Mouse (Mus musculus): ENCODE results near the gene Syt14. TPM values are rescaled to one million over a fixed set of nuclear protein-coding genes. Genes with fewer than 3 reads are reported as not detected.

Syt14 gene
- polyA plus RNA-seq, 1 experiment from 2014 or later: 13.0 TPM

DNA sequence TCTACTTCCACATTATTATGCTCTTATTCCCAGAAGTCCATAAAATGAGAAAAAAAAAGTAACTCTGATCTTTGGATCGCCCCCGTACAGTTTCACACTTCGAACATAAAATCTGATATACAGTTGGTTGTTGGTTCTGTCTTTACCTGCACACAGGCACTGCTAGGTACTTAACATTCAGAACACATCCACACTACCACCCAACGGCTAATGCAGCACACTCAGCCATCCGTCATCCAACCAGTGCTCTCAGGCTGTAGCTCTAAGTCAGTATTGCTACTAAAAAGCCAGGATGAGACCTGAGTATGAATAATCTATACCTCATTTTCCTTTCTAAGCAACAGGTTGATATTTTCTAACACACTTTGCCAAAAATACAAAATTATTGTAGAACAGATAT lies 73.3 kb downstream of the Syt14 start:
- Histone ChIP-seq H3K36me3 (ENCODE audit: control insufficient read depth, insufficient read depth, low read length) (no peaks in the 10 kb centered on the region), H3K27me3 (ENCODE audit: control insufficient read depth, insufficient read depth, low read length) (no peaks in the 10 kb centered on the region), H3K27ac (ENCODE audit: low read depth, low read length) (no peak overlapping the region), H3K9me3 (ENCODE audit: control insufficient read depth, low read length) (no peaks in the 10 kb centered on the region), H3K4me1 (ENCODE audit: control insufficient read depth, insufficient read depth, low read length) (no peaks in the 10 kb centered on the region), H3K4me2 (ENCODE audit: low read depth, low read length) (no peak overlapping the region), H3K9ac (replicated peaks; ENCODE audit: low read depth, low read length) (no peak overlapping the region), H3K4me3 (ENCODE audit: low read depth, low read length) (no peak overlapping the region)
- WGBS: 71% methylated on average over 5 of the region's 5 CpGs
- ATAC-seq (ENCODE audit: low read depth): peak; percentile 58; the same call in 1 of the 2 replicates

DNA sequence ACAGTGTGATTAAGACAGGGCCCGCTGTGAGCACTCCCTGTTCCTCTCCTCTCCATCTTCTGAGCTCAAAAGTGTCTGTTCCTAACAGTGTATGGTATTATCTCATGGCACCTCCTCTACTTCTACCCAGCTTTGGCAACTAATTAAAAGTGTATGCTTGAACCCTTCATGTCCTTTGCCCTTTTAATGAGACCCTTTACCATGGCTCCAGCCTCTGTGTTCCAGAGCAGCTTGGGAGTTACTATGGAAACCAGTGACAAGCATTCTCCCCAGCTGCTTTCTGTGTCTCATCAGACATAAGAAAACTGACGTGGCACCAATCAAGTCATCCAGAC lies 87.8 kb downstream of the Syt14 start:
- Histone ChIP-seq H3K9me3 (ENCODE audit: control insufficient read depth, low read length) (no peaks in the 10 kb centered on the region), H3K4me2 (ENCODE audit: low read depth, low read length) (no peak overlapping the region), H3K27me3 (ENCODE audit: control insufficient read depth, insufficient read depth, low read length) (no peaks in the 10 kb centered on the region), H3K36me3 (ENCODE audit: control insufficient read depth, insufficient read depth, low read length) (no peaks in the 10 kb centered on the region), H3K27ac (ENCODE audit: low read depth, low read length) (peak overlapping the region; percentile 40; the same call in 1 of the 2 replicates), H3K4me1 (ENCODE audit: control insufficient read depth, insufficient read depth, low read length) (no peaks in the 10 kb centered on the region), H3K4me3 (ENCODE audit: low read depth, low read length) (no peak overlapping the region), H3K9ac (replicated peaks; ENCODE audit: low read depth, low read length) (no peak overlapping the region)
- peak; percentile 34; the same call in 1 of the 2 replicates for ATAC-seq (ENCODE audit: low read depth)
- 30% methylated on average over 2 of the region's 2 CpGs for WGBS

DNA sequence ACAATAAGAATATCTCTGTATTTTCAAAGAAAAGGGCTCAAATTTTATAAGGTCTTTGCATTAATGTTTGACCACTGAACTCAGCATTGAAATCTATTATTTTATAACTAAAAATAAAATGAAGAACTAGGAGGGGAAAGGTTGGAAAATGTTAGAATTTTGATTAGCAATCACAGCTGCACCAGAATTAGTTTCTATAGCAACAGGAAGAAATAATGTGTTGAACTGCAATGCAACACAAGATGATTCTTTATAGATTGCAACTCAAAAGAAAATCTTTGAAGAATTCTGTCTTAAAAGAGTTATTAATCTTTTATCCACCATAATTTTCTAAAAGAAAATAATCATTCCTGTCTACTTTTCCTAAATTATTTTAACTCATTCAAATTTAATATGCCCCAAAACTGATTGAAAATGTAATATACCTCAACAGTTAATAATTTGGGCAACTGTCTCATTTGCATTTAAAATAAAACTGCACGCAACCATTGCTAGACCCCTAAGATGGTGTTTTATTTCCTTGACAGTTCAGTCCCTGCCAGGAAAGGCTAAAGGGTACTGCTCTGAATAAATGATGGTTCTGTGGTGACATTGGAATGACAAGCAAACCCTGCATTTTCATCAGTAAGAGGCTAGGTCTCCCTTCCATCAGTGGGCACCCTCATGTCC lies 88.3 kb downstream of the Syt14 start:
- H3K9me3 ChIP-seq (ENCODE audit: control insufficient read depth, low read length): no peaks in the 10 kb centered on the region
- H3K9ac ChIP-seq (replicated peaks; ENCODE audit: low read depth, low read length): no peak overlapping the region
- no peak overlapping the region for H3K4me2 ChIP-seq (ENCODE audit: low read depth, low read length)
- no peaks in the 10 kb centered on the region for H3K36me3 ChIP-seq (ENCODE audit: control insufficient read depth, insufficient read depth, low read length)
- WGBS: 30% methylated on average over 1 of the region's 1 CpGs
- H3K27me3 ChIP-seq (ENCODE audit: control insufficient read depth, insufficient read depth, low read length): no peaks in the 10 kb centered on the region
- no peak overlapping the region for H3K4me3 ChIP-seq (ENCODE audit: low read depth, low read length)
- ATAC-seq (ENCODE audit: low read depth): no peak
- H3K4me1 ChIP-seq (ENCODE audit: control insufficient read depth, insufficient read depth, low read length): no peaks in the 10 kb centered on the region
- peak overlapping the region; percentile 40; the same call in 1 of the 2 replicates for H3K27ac ChIP-seq (ENCODE audit: low read depth, low read length)

DNA sequence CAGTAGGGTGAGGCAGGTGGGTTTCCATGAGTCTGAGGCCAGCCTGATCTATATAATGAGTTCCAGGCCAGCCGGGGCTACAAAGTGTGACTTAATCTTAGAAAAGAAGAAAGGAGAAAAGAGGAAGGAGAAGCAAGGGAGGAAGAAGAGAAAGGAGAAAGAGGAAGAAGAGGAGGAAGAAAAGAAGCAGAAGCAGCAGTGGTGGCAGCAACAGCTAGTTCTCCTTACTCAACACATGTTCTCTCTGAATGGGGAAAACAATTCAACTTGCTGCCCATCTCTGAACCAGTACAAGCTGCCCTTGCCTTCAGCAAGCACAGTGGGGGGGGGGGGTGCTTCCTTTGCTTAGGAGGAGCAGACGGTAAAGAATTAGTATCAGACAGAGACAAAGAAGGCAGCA lies 96.5 kb downstream of the Syt14 start:
- H3K9me3 ChIP-seq (ENCODE audit: control insufficient read depth, low read length): no peaks in the 10 kb centered on the region
- no peaks in the 10 kb centered on the region for H3K36me3 ChIP-seq (ENCODE audit: control insufficient read depth, insufficient read depth, low read length)
- H3K4me1 ChIP-seq (ENCODE audit: control insufficient read depth, insufficient read depth, low read length): no peaks in the 10 kb centered on the region
- no peak overlapping the region for H3K27ac ChIP-seq (ENCODE audit: low read depth, low read length)
- H3K27me3 ChIP-seq (ENCODE audit: control insufficient read depth, insufficient read depth, low read length): no peaks in the 10 kb centered on the region
- no peak overlapping the region for H3K9ac ChIP-seq (replicated peaks; ENCODE audit: low read depth, low read length)
- 63% methylated on average over 2 of the region's 2 CpGs for WGBS
- no peak overlapping the region for H3K4me3 ChIP-seq (ENCODE audit: low read depth, low read length)
- ATAC-seq (ENCODE audit: low read depth): no peak
- no peak overlapping the region for H3K4me2 ChIP-seq (ENCODE audit: low read depth, low read length)

DNA sequence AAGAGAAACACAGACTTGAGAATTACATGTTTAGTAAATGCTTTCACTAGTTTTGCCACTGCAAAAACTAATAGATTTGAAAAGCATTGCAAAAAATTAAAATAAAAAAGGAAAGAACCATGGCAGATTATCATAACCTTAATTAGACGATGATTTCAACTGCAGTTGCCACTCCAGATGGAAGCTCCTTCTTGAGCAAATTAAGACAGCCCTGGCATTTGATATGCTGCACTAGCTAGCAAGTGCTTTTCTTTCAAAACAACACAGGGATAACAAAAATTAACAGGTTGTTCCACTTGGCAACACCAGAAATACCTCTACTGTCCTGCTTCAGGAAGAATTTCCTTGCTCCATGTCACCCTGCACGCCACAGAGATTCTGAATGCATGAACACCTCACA lies 97.6 kb downstream of the Syt14 start:
- Histone ChIP-seq H3K4me1 (ENCODE audit: control insufficient read depth, insufficient read depth, low read length) (no peaks in the 10 kb centered on the region), H3K4me3 (ENCODE audit: low read depth, low read length) (no peak overlapping the region), H3K9ac (replicated peaks; ENCODE audit: low read depth, low read length) (no peak overlapping the region), H3K27ac (ENCODE audit: low read depth, low read length) (no peak overlapping the region), H3K9me3 (ENCODE audit: control insufficient read depth, low read length) (no peaks in the 10 kb centered on the region), H3K4me2 (ENCODE audit: low read depth, low read length) (no peak overlapping the region), H3K36me3 (ENCODE audit: control insufficient read depth, insufficient read depth, low read length) (no peaks in the 10 kb centered on the region), H3K27me3 (ENCODE audit: control insufficient read depth, insufficient read depth, low read length) (no peaks in the 10 kb centered on the region)
- 91% methylated on average over 2 of the region's 2 CpGs for WGBS
- no peak for ATAC-seq (ENCODE audit: low read depth)

DNA sequence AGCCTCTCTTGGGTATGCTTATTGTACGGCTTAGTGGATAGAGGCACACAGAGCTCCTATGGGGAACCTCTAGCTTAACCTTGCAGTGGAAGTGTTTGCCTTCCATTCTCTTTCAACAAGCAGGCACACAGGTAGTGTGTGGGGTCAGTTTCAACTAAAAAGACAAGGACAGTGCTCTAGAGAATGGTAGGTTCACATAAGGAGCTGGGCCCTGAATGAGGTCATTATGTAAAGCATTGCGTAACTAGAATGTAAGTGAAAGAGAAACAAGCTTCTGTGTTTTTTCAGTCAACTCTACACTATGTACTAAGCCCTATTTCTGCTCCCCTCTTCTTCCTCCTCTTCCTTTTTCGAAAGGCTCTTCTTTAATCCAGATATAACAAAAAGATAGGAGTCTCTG lies 103.8 kb downstream of the Syt14 start:
- Histone ChIP-seq H3K9me3 (ENCODE audit: control insufficient read depth, low read length) (no peaks in the 10 kb centered on the region), H3K4me2 (ENCODE audit: low read depth, low read length) (no peak overlapping the region), H3K36me3 (ENCODE audit: control insufficient read depth, insufficient read depth, low read length) (peaks cover 5% of the 10 kb centered on the region; the same call in 1 of the 2 replicates), H3K9ac (replicated peaks; ENCODE audit: low read depth, low read length) (no peak overlapping the region), H3K4me1 (ENCODE audit: control insufficient read depth, insufficient read depth, low read length) (no peaks in the 10 kb centered on the region), H3K27me3 (ENCODE audit: control insufficient read depth, insufficient read depth, low read length) (no peaks in the 10 kb centered on the region), H3K4me3 (ENCODE audit: low read depth, low read length) (no peak overlapping the region), H3K27ac (ENCODE audit: low read depth, low read length) (no peak overlapping the region)
- no peak for ATAC-seq (ENCODE audit: low read depth)
- WGBS: 85% methylated on average over 3 of the region's 3 CpGs

DNA sequence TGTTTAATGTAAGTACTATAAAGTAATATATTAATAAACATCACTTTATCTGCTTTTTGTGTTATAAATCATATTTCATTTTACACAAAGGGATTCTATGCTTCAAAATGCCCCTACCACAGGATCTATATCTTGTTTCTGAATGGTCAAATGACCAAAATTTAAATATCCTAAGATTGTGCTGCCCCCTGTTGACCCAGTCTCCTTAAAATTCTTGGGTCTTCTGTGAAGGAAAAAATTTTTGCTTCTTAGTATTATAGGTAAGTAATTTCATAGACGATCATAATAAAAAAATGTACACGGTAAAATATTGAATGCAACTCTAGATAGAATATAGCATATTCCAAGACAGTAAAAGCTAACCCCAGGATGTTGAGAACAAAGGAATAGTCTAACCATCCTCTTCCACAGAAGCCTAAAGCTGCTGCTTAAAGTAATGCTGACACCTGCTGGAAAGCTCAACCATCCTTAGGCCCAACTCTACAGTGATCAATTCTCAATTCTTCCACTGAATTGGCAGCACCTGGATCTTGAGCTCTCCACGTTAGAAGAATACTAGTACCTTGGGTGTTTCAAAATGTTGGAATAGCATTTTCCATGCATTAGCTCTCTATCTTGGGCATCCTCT lies 123.4 kb downstream of the Syt14 start:
- no peak overlapping the region for H3K27ac ChIP-seq (ENCODE audit: low read depth, low read length)
- WGBS: 75% methylated on average over 3 of the region's 3 CpGs
- ATAC-seq (ENCODE audit: low read depth): no peak

DNA sequence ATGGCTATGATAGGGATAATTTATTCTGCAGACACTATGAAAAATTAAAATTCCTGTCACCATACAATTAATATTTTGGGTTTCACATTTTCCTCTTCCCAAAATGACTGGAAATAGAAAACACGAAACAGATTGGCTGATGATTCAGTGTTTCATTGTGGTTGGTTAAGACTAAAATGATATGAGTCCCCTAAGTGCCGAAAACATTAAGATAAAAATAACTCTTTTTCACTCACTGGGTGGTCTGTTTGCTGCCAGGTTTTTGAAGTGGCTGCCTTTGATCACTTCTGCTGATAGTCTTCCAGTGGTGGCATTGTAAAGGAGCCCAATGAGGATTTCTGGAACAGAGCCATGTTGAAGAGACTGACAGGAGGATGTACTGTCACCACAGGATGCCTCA lies 134.1 kb downstream of the Syt14 start:
- H3K4me2 ChIP-seq (ENCODE audit: low read depth, low read length): no peak overlapping the region
- H3K4me3 ChIP-seq (ENCODE audit: low read depth, low read length): no peak overlapping the region
- no peaks in the 10 kb centered on the region for H3K36me3 ChIP-seq (ENCODE audit: control insufficient read depth, insufficient read depth, low read length)
- H3K9me3 ChIP-seq (ENCODE audit: control insufficient read depth, low read length): no peaks in the 10 kb centered on the region
- no peak overlapping the region for H3K27ac ChIP-seq (ENCODE audit: low read depth, low read length)
- H3K4me1 ChIP-seq (ENCODE audit: control insufficient read depth, insufficient read depth, low read length): no peaks in the 10 kb centered on the region
- H3K27me3 ChIP-seq (ENCODE audit: control insufficient read depth, insufficient read depth, low read length): no peaks in the 10 kb centered on the region
- ATAC-seq (ENCODE audit: low read depth): no peak
- WGBS: 70% methylated on average over 2 of the region's 2 CpGs
- no peak overlapping the region for H3K9ac ChIP-seq (replicated peaks; ENCODE audit: low read depth, low read length)

More for the DNA sequence above, 123.4 kb downstream of the Syt14 start:
- Histone ChIP-seq H3K4me3 (ENCODE audit: low read depth, low read length) (no peak overlapping the region), H3K27me3 (ENCODE audit: control insufficient read depth, insufficient read depth, low read length) (no peaks in the 10 kb centered on the region), H3K36me3 (ENCODE audit: control insufficient read depth, insufficient read depth, low read length) (no peaks in the 10 kb centered on the region), H3K4me1 (ENCODE audit: control insufficient read depth, insufficient read depth, low read length) (no peaks in the 10 kb centered on the region), H3K4me2 (ENCODE audit: low read depth, low read length) (no peak overlapping the region), H3K9me3 (ENCODE audit: control insufficient read depth, low read length) (no peaks in the 10 kb centered on the region), H3K9ac (replicated peaks; ENCODE audit: low read depth, low read length) (no peak overlapping the region)

DNA sequence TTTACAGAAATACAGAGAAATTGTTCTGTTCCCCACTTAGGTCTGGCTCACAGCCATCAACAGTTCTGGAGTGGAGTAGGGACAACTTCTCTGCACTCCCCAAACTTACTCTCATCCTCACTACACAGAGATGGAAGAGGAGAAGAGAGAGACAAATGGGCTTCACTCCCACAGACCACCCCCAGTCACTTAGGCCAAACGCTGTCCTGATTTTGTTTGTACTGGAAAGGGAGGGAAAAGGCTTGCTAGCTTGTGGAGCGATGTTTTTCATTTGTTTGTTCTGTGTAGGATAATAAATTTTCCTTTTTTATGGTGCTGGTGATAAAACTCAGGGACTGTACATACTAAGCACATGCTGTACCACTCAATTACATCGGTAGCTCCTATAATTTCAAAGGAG lies 134.7 kb downstream of the Syt14 start:
- Histone ChIP-seq H3K27me3 (ENCODE audit: control insufficient read depth, insufficient read depth, low read length) (no peaks in the 10 kb centered on the region), H3K4me3 (ENCODE audit: low read depth, low read length) (no peak overlapping the region), H3K4me1 (ENCODE audit: control insufficient read depth, insufficient read depth, low read length) (no peaks in the 10 kb centered on the region), H3K4me2 (ENCODE audit: low read depth, low read length) (no peak overlapping the region), H3K36me3 (ENCODE audit: control insufficient read depth, insufficient read depth, low read length) (no peaks in the 10 kb centered on the region), H3K9ac (replicated peaks; ENCODE audit: low read depth, low read length) (no peak overlapping the region), H3K9me3 (ENCODE audit: control insufficient read depth, low read length) (no peaks in the 10 kb centered on the region), H3K27ac (ENCODE audit: low read depth, low read length) (no peak overlapping the region)
- no peak for ATAC-seq (ENCODE audit: low read depth)
- WGBS: 51% methylated on average over 3 of the region's 3 CpGs
